Mouse (Mus musculus) forebrain, postnatal 0 days (tissue): Measurements from ENCODE around the gene Pmfbp1. TPM values are rescaled to one million over a fixed set of nuclear protein-coding genes. Genes with fewer than 3 reads are reported as not detected.

Experiments used
- ATAC-seq: fragments of 200-750 bp; cut with Nextera tagmentation; 2 replicates; pipeline ENCODE4 v1.8.0; 2017; ENCODE audit warnings: mild to moderate bottlenecking, moderate library complexity
- DNase-seq: peaks from one replicate; pipeline ENCODE4 v3.0.0-alpha.2; 2015
- H3K27ac ChIP-seq: fragments of 300-500 bp; sonication (generic); 2 replicates; pipeline ENCODE4 v1.5.1; 2014; ENCODE audit warnings: low read depth, mild to moderate bottlenecking, antibody characterized with exemption, low read length, moderate library complexity, mixed read lengths
- H3K27me3 ChIP-seq: fragments of 300-500 bp; sonication (generic); 2 replicates; pipeline ENCODE4 v1.6.1; 2014; ENCODE audit warnings: mild to moderate bottlenecking, low read length, mixed read lengths; ENCODE audit not compliant: insufficient read depth
- H3K36me3 ChIP-seq: fragments of 300-500 bp; sonication (generic); 2 replicates; pipeline ENCODE4 v1.6.1; 2014; ENCODE audit warnings: mild to moderate bottlenecking, moderate library complexity; ENCODE audit not compliant: insufficient read depth
- H3K4me1 ChIP-seq: fragments of 300-500 bp; sonication (generic); 2 replicates; pipeline ENCODE4 v1.6.1; 2014; ENCODE audit warnings: antibody characterized with exemption; ENCODE audit not compliant: insufficient read depth
- H3K4me2 ChIP-seq: fragments of 300-500 bp; sonication (generic); 2 replicates; pipeline ENCODE4 v1.6.1; 2014; ENCODE audit warnings: low read depth, mild to moderate bottlenecking, moderate library complexity
- H3K4me3 ChIP-seq: fragments of 300-500 bp; sonication (generic); 2 replicates; pipeline ENCODE4 v1.5.1; 2014; ENCODE audit warnings: low read depth, low read length, mixed read lengths
- H3K9ac ChIP-seq: fragments of 300-500 bp; sonication (generic); 2 replicates; pipeline ENCODE4 v1.6.1; 2014; ENCODE audit warnings: mild to moderate bottlenecking
- H3K9me3 ChIP-seq: fragments of 300-500 bp; sonication (generic); 2 replicates; pipeline ENCODE4 v1.6.1; 2016; ENCODE audit warnings: low read length
- CTCF ChIP-seq: sonication (generic); IDR thresholded peaks from 2 replicates; pipeline ENCODE4 v1.5.1; 2016; ENCODE audit warnings: antibody characterized with exemption, control low read depth, low read depth
- WGBS: fragments of 180-500 bp; shearing (Covaris S2); extraction: QIAGEN DNeasy Blood & Tissue Kit; methylation state at CpG from one replicate; pipeline ENCODE4 v1.1.7; 2014; 5-methylcytosine and 5-hydroxymethylcytosine counted together
- polyA plus RNA-seq: library from polyadenylated mRNA; unstranded; fragments of >200 nt; fragmentation: Nextera tagmentation; extraction: Ambion mirVana; gene quantifications from 2 replicates; pipeline ENCODE4 v1.2.1, GENCODE M21; 2015
- total RNA-seq: library from RNA; depleted of rRNA; stranded (reverse); fragments of >200 nt; gene quantifications from 2 replicates; pipeline ENCODE4 v1.2.3, GENCODE M21; 2014; rRNA removed

Pmfbp1 gene
- total and polyA plus RNA-seq, 2 experiments from 2014 or later, result 0.25 to 2.2 TPM

GRCm38 (mm10) chr8:109586972-109587504 lies 93.2 kb downstream of the Pmfbp1 start:
- ATAC-seq, result no peak
- 66% methylated on average over 7 of the region's 7 CpGs for WGBS
- peaks cover 6% of the 10 kb centered on the region; the same call in 1 of the 2 replicates for H3K36me3 ChIP-seq
- no peak for DNase-seq
- no peak overlapping the region for H3K4me2 ChIP-seq
- H3K27ac ChIP-seq, result no peak overlapping the region
- no peak overlapping the region for H3K4me3 ChIP-seq
- no peaks in the 10 kb centered on the region for H3K27me3 ChIP-seq
- no peak for TF ChIP-seq CTCF
- H3K9ac ChIP-seq, result no peak overlapping the region
- no peaks in the 10 kb centered on the region for H3K9me3 ChIP-seq
- no peaks in the 10 kb centered on the region for H3K4me1 ChIP-seq

GRCm38 (mm10) chr8:109590901-109591300 lies 97.1 kb downstream of the Pmfbp1 start:
- WGBS, result 83% methylated on average over 9 of the region's 9 CpGs
- Histone ChIP-seq H3K27ac (no peak overlapping the region), H3K9ac (no peak overlapping the region), H3K4me2 (no peak overlapping the region), H3K36me3 (peaks cover 27% of the 10 kb centered on the region), H3K4me1 (no peaks in the 10 kb centered on the region), H3K4me3 (no peak overlapping the region), H3K27me3 (no peaks in the 10 kb centered on the region), H3K9me3 (no peaks in the 10 kb centered on the region)
- no peak for TF ChIP-seq CTCF
- no peak for ATAC-seq
- DNase-seq, result no peak

GRCm38 (mm10) chr8:109591367-109591766 lies 97.5 kb downstream of the Pmfbp1 start:
- Histone ChIP-seq H3K27ac (no peak overlapping the region), H3K36me3 (peaks cover 27% of the 10 kb centered on the region), H3K4me2 (no peak overlapping the region), H3K9ac (no peak overlapping the region), H3K4me1 (no peaks in the 10 kb centered on the region), H3K9me3 (no peaks in the 10 kb centered on the region), H3K4me3 (no peak overlapping the region), H3K27me3 (no peaks in the 10 kb centered on the region)
- WGBS, result 88% methylated on average over 3 of the region's 3 CpGs
- TF ChIP-seq CTCF, result no peak
- no peak for DNase-seq
- no peak for ATAC-seq

- Histone ChIP-seq H3K4me1 (no peaks in the 10 kb centered on the region), H3K9me3 (no peaks in the 10 kb centered on the region), H3K4me2 (no peak overlapping the region), H3K27me3 (no peaks in the 10 kb centered on the region), H3K9ac (no peak overlapping the region), H3K36me3 (peaks cover 27% of the 10 kb centered on the region), H3K27ac (no peak overlapping the region), H3K4me3 (no peak overlapping the region)
- WGBS, result 86% methylated on average over 5 of the region's 5 CpGs
- ATAC-seq, result no peak
- no peak for TF ChIP-seq CTCF
- no peak for DNase-seq
Measured at GRCm38 (mm10) chr8:109592164-109592563, 98.3 kb downstream of the Pmfbp1 start.

Other genes with a start within 250 kb of the Pmfbp1 start
- gene Dhx38, start 71.8 kb downstream of the Pmfbp1 start, total RNA-seq, result 23.2 and 28.2 TPM in 2 replicates
- 12.8 and 14.1 TPM in 2 replicates for gene Dhx38, start 71.8 kb downstream of the Pmfbp1 start, polyA plus RNA-seq
- 12.0 and 12.2 TPM in 2 replicates for gene Txnl4b, start 71.9 kb downstream of the Pmfbp1 start, total RNA-seq
- 34.0 and 35.2 TPM in 2 replicates for gene Txnl4b, start 71.9 kb downstream of the Pmfbp1 start, polyA plus RNA-seq
- gene Hp, start 85.1 kb downstream of the Pmfbp1 start, total RNA-seq, result 0.15 and 1.5 TPM in 2 replicates
- 0.38 and 0.44 TPM in 2 replicates for gene Hp, start 85.1 kb downstream of the Pmfbp1 start, polyA plus RNA-seq
- gene Dhodh, start 114.6 kb downstream of the Pmfbp1 start, total RNA-seq, result 26.1 and 26.4 TPM in 2 replicates
- 27.7 and 27.9 TPM in 2 replicates for gene Dhodh, start 114.6 kb downstream of the Pmfbp1 start, polyA plus RNA-seq
- gene Pkd1l3, start 120.5 kb downstream of the Pmfbp1 start, total RNA-seq, result 0.24 TPM in 1 of 2 replicates, not detected in the other
- gene Pkd1l3, start 120.5 kb downstream of the Pmfbp1 start, polyA plus RNA-seq, result 0.21 TPM in 1 of 2 replicates, not detected in the other
- 126 and 139 TPM in 2 replicates for gene Ist1, start 199.2 kb downstream of the Pmfbp1 start, total RNA-seq
- gene Ist1, start 199.2 kb downstream of the Pmfbp1 start, polyA plus RNA-seq, result 89.3 and 110 TPM in 2 replicates
- gene Zfp821, start 211.5 kb downstream of the Pmfbp1 start, total RNA-seq, result 87.6 and 92.1 TPM in 2 replicates
- gene Zfp821, start 211.5 kb downstream of the Pmfbp1 start, polyA plus RNA-seq, result 57.8 and 67.0 TPM in 2 replicates
- 9.9 and 20.4 TPM in 2 replicates for gene Atxn1l, start 243.7 kb downstream of the Pmfbp1 start, total RNA-seq
- 1.9 and 3.2 TPM in 2 replicates for gene Atxn1l, start 243.7 kb downstream of the Pmfbp1 start, polyA plus RNA-seq